Mouse (Mus musculus): ENCODE measurements around the gene Snx13. TPM values are rescaled to one million over a fixed set of nuclear protein-coding genes. Genes with fewer than 3 reads are reported as not detected.

Snx13 gene
- polyA plus RNA-seq, 1 experiment from 2014 or later, result 23.5 TPM

DNA sequence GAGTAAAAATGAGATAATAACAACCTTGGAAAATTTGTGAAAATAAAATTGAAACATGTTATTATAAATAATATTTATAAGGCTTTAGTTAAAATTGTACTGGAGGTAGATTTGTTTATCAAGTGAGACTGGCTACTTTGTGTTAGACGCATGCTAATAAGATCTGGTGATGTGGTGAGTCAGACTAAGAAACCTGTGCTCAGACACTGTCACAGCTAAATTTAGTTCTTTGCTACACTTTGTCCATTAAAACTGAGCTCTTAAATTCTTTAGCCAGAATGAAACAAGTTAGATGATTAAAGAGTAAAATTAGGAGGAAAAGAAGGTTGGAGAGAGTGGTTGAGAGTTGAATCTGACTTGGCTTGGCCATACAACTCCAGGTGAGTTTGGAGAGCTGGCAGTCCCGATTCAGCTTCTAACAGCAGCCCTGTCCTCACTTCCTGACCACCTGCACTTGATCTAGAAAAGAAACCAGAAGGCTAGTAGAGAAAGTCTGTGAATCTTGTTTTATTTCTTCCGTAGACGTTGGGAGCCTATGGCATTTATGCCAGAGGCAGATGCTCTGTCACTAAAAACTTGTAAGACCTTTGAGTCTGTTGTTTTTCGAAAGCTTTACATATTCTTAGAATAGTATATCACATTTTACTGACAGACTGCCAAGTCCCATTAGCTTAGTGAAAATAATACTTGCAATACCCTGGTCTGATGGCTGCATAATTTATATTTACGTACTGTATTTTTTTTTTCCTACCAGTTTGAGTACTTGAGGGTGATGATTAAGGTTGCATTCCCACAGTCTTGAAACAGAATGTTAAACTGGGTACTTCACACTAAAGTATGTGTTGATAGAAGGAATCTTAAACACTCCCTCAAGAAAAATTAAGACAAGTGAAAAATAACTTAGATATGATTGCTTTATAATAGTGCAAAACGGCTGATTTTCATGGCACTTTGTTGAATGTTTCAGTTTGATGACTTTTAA lies 8.4 kb downstream of the Snx13 start:
- no peak overlapping the region for H3K4me3 ChIP-seq (ENCODE audit: low read length)

DNA sequence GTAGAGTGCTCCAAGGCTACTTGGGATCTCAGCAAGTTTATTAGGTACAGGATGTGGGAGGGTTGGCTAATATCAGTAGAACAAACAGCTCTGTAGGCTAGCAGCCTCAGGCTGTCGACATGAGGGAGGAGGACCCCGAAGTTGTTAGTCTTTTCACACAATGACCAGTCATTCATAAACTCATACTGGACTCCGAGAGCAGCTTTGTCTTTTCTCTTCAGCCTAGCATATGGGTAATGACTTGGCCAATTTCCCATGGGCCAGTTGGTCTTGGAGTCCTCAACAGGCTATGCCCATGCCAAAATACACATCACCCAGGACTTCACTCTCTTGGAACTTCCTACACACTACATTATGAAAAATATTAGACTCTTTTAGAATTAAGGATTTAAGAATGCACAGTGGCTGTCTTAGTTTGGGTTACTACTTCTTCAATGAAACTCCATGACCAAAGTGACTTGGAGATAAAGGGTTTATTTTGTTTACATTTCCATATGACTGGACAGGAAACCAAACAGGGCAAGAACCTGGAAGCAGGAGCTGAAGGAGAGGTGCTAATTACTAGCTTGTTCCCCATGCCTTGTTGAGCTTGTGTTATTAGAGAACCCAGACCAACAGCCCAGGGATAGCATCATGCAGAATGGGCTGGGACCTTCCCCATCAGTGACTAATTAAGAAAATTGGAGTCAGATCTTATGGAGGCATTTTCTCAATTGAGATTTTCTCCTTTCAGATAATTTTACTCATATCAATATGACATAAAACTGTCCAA lies 16.9 kb downstream of the Snx13 start:
- WGBS, result 45% methylated on average over 3 of the region's 3 CpGs

More for the DNA sequence above, 8.4 kb downstream of the Snx13 start:
- no peaks in the 10 kb centered on the region for H3K9me3 ChIP-seq (ENCODE audit: control insufficient read depth, low read length)
- H3K4me1 ChIP-seq (ENCODE audit: control insufficient read depth, insufficient read depth, low read length), result no peaks in the 10 kb centered on the region
- no peak overlapping the region for H3K27ac ChIP-seq (ENCODE audit: low read depth, low read length)
- no peak overlapping the region for H3K4me2 ChIP-seq (replicated peaks; ENCODE audit: low read depth, low read length)
- no peak overlapping the region for H3K9ac ChIP-seq (ENCODE audit: low read depth, low read length)
- no peaks in the 10 kb centered on the region for H3K36me3 ChIP-seq (ENCODE audit: control insufficient read depth, insufficient read depth, low read length)
- no peak for ATAC-seq (ENCODE audit: low FRiP score, low TSS enrichment)
- no peaks in the 10 kb centered on the region for H3K27me3 ChIP-seq (ENCODE audit: control insufficient read depth, insufficient read depth, low read length)
- WGBS, result 82% methylated on average over 7 of the region's 7 CpGs

DNA sequence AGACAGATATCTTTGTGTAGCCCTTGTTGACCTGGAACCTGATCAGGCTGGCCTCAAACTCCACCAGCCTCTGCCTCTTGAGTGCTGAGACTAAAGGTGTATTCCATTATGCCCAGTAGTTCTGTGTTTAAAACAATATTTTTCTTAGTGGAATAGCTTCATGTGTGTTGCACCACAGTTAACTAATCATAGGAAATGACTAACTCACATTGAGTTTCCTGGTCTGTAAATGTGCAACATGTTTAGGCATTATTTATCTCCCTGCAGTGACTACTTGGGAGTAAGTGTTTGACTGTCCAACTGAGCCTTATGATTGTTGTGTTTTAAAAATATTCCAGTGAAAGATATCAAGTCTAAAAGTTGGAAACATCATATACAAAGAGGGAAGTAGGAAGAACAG lies 20.6 kb downstream of the Snx13 start:
- H3K4me3 ChIP-seq (ENCODE audit: low read length), result no peak overlapping the region
- no peak overlapping the region for H3K27ac ChIP-seq (ENCODE audit: low read depth, low read length)
- no peak overlapping the region for H3K9ac ChIP-seq (ENCODE audit: low read depth, low read length)
- no peaks in the 10 kb centered on the region for H3K4me1 ChIP-seq (ENCODE audit: control insufficient read depth, insufficient read depth, low read length)
- no peaks in the 10 kb centered on the region for H3K27me3 ChIP-seq (ENCODE audit: control insufficient read depth, insufficient read depth, low read length)
- H3K4me2 ChIP-seq (replicated peaks; ENCODE audit: low read depth, low read length), result no peak overlapping the region
- ATAC-seq (ENCODE audit: low FRiP score, low TSS enrichment), result no peak
- no peaks in the 10 kb centered on the region for H3K9me3 ChIP-seq (ENCODE audit: control insufficient read depth, low read length)
- H3K36me3 ChIP-seq (ENCODE audit: control insufficient read depth, insufficient read depth, low read length), result no peaks in the 10 kb centered on the region

More for the DNA sequence above, 16.9 kb downstream of the Snx13 start:
- no peak overlapping the region for H3K4me3 ChIP-seq (ENCODE audit: low read length)
- no peak overlapping the region for H3K9ac ChIP-seq (ENCODE audit: low read depth, low read length)
- no peak overlapping the region for H3K4me2 ChIP-seq (replicated peaks; ENCODE audit: low read depth, low read length)
- H3K27ac ChIP-seq (ENCODE audit: low read depth, low read length), result no peak overlapping the region
- no peaks in the 10 kb centered on the region for H3K36me3 ChIP-seq (ENCODE audit: control insufficient read depth, insufficient read depth, low read length)
- H3K9me3 ChIP-seq (ENCODE audit: control insufficient read depth, low read length), result no peaks in the 10 kb centered on the region
- no peak for ATAC-seq (ENCODE audit: low FRiP score, low TSS enrichment)
- H3K4me1 ChIP-seq (ENCODE audit: control insufficient read depth, insufficient read depth, low read length), result no peaks in the 10 kb centered on the region
- no peaks in the 10 kb centered on the region for H3K27me3 ChIP-seq (ENCODE audit: control insufficient read depth, insufficient read depth, low read length)

DNA sequence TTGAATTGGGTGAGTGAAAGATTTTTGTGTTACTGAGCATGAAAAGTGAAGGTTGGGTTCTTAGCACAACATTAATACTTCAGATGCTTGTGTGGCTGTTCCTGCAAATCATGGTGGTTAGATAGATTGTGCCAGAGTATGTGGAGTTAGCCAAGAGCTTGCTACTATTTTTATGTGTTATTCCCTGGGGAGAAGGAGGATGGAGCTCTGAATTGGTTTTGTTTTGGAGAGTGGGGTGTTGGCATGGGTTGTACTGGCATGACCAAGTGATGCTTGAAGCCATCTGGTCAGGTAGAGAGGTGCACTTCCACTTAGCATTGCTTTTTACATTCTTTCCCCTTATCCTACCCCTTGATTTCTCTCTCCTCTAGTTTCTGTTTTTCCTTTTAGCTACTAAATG lies 24.4 kb downstream of the Snx13 start:
- no peak for ATAC-seq (ENCODE audit: low FRiP score, low TSS enrichment)
- Histone ChIP-seq H3K27me3 (ENCODE audit: control insufficient read depth, insufficient read depth, low read length) (no peaks in the 10 kb centered on the region), H3K9ac (ENCODE audit: low read depth, low read length) (no peak overlapping the region), H3K4me1 (ENCODE audit: control insufficient read depth, insufficient read depth, low read length) (no peaks in the 10 kb centered on the region), H3K4me3 (ENCODE audit: low read length) (no peak overlapping the region), H3K4me2 (replicated peaks; ENCODE audit: low read depth, low read length) (no peak overlapping the region), H3K27ac (ENCODE audit: low read depth, low read length) (no peak overlapping the region), H3K9me3 (ENCODE audit: control insufficient read depth, low read length) (no peaks in the 10 kb centered on the region), H3K36me3 (ENCODE audit: control insufficient read depth, insufficient read depth, low read length) (no peaks in the 10 kb centered on the region)

DNA sequence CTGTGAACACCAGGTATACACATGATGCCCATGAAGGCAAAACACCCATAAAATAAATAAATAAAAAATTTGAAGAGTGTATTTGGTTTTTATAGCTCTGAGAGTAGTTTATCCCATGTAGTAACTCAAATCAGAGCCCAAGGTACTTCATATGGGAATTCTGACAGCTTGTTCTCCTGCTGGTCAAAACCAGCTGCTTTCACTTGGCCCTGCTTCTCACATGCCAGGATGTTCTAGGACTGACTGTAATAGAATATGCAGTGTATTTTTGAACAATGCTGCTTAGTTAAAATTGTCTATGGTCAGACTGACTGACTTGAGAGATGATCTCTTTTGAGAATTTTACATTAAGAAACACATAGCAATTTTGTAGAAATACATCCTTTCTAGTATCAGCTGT lies 25.2 kb downstream of the Snx13 start:
- Histone ChIP-seq H3K27ac (ENCODE audit: low read depth, low read length) (no peak overlapping the region), H3K9ac (ENCODE audit: low read depth, low read length) (no peak overlapping the region), H3K36me3 (ENCODE audit: control insufficient read depth, insufficient read depth, low read length) (no peaks in the 10 kb centered on the region), H3K9me3 (ENCODE audit: control insufficient read depth, low read length) (no peaks in the 10 kb centered on the region), H3K4me2 (replicated peaks; ENCODE audit: low read depth, low read length) (no peak overlapping the region), H3K4me3 (ENCODE audit: low read length) (no peak overlapping the region), H3K4me1 (ENCODE audit: control insufficient read depth, insufficient read depth, low read length) (no peaks in the 10 kb centered on the region), H3K27me3 (ENCODE audit: control insufficient read depth, insufficient read depth, low read length) (no peaks in the 10 kb centered on the region)
- no peak for ATAC-seq (ENCODE audit: low FRiP score, low TSS enrichment)

DNA sequence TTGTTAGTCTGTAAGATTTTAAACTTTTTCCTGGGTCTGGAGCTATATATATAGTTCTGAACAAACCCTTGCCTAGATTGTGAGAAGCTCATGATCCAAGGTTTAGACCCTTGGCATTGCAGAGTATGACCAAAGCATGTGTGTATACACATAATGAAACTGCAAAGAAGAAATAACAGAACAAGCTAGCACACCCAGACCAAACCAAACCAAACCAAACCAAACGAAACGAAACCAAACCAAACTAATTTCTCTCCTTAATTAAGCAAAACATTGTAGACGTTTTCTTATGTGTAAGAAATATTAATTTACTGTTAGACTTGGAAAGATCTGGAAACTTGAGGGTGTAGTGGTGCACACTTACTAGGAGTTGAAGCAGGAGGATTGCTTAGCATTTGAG lies 29.0 kb downstream of the Snx13 start:
- Histone ChIP-seq H3K27ac (ENCODE audit: low read depth, low read length) (no peak overlapping the region), H3K4me2 (replicated peaks; ENCODE audit: low read depth, low read length) (no peak overlapping the region), H3K27me3 (ENCODE audit: control insufficient read depth, insufficient read depth, low read length) (no peaks in the 10 kb centered on the region), H3K4me3 (ENCODE audit: low read length) (no peak overlapping the region), H3K36me3 (ENCODE audit: control insufficient read depth, insufficient read depth, low read length) (no peaks in the 10 kb centered on the region), H3K4me1 (ENCODE audit: control insufficient read depth, insufficient read depth, low read length) (no peaks in the 10 kb centered on the region), H3K9me3 (ENCODE audit: control insufficient read depth, low read length) (no peaks in the 10 kb centered on the region), H3K9ac (ENCODE audit: low read depth, low read length) (no peak overlapping the region)
- ATAC-seq (ENCODE audit: low FRiP score, low TSS enrichment), result no peak
- WGBS, result 86% methylated on average over 3 of the region's 3 CpGs

DNA sequence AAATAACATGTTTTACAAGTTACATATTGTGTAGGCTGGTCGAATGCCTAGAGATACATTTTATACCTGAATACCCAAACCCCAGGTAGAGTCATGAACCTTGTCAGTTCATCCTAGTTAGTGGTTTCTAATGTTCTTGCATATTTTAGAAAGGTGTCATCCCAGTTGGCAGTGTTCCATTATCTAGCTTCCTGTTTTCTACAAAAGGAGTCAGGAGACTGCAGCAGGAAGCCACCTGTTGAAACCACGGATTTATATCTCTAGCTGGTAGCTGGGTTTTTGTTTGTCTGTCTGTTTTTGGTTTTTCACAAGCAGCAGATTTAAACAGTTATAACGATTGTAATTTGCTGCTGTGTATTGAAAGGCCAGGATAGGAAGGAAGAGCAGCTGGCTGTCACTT lies 76.6 kb downstream of the Snx13 start:
- ATAC-seq (ENCODE audit: low FRiP score, low TSS enrichment), result no peak
- H3K27me3 ChIP-seq (ENCODE audit: control insufficient read depth, insufficient read depth, low read length), result no peaks in the 10 kb centered on the region
- H3K9ac ChIP-seq (ENCODE audit: low read depth, low read length), result no peak overlapping the region
- H3K4me3 ChIP-seq (ENCODE audit: low read length), result no peak overlapping the region
- no peak overlapping the region for H3K27ac ChIP-seq (ENCODE audit: low read depth, low read length)
- no peaks in the 10 kb centered on the region for H3K9me3 ChIP-seq (ENCODE audit: control insufficient read depth, low read length)
- no peaks in the 10 kb centered on the region for H3K36me3 ChIP-seq (ENCODE audit: control insufficient read depth, insufficient read depth, low read length)
- 80% methylated on average over 3 of the region's 3 CpGs for WGBS
- no peak overlapping the region for H3K4me2 ChIP-seq (replicated peaks; ENCODE audit: low read depth, low read length)
- H3K4me1 ChIP-seq (ENCODE audit: control insufficient read depth, insufficient read depth, low read length), result no peaks in the 10 kb centered on the region

DNA sequence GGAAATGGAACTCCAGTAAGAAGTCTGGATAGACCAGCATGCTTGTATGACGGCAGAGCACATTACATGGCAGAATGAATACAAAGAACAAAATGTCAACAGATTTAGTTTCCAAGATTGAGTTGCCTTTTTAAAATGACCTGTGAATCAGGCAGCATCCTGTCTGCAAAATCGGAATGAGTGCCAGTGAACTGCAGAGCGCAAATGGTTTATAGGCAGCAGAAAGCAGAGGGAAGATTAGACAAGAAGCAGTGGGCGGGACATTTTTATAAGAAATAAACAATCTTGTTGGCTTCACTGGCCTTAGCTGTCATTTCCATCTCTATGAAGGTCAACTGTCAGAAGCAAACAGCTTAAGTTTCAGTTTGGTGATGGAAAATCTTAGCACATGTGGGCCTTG lies 106.2 kb downstream of the Snx13 start:
- no peaks in the 10 kb centered on the region for H3K9me3 ChIP-seq (ENCODE audit: control insufficient read depth, low read length)
- no peaks in the 10 kb centered on the region for H3K27me3 ChIP-seq (ENCODE audit: control insufficient read depth, insufficient read depth, low read length)
- 69% methylated on average over 4 of the region's 4 CpGs for WGBS
- H3K4me2 ChIP-seq (replicated peaks; ENCODE audit: low read depth, low read length), result no peak overlapping the region
- no peak overlapping the region for H3K27ac ChIP-seq (ENCODE audit: low read depth, low read length)
- H3K4me3 ChIP-seq (ENCODE audit: low read length), result no peak overlapping the region
- no peak for ATAC-seq (ENCODE audit: low FRiP score, low TSS enrichment)
- no peak overlapping the region for H3K9ac ChIP-seq (ENCODE audit: low read depth, low read length)
- no peaks in the 10 kb centered on the region for H3K36me3 ChIP-seq (ENCODE audit: control insufficient read depth, insufficient read depth, low read length)
- H3K4me1 ChIP-seq (ENCODE audit: control insufficient read depth, insufficient read depth, low read length), result no peaks in the 10 kb centered on the region

DNA sequence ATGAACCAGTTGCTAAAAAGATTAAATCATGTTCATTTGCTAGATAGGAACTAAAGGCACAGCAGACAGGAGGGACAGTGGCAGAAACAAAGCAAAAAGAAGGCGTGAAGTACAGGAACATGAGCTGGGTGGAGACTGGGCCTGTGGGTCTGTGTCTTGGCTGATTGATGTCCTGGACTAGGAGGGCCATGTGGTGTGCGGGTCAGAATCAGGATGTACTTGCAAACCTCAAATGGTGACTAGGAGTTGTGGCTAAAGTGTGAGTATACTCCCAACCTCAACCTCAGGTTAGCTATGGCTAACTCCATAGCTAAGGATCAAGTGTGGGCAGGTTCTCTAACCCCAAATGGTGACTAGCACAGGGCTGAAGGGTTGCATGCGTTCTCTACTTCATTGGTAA lies 107.2 kb downstream of the Snx13 start:
- no peak overlapping the region for H3K4me2 ChIP-seq (replicated peaks; ENCODE audit: low read depth, low read length)
- no peak overlapping the region for H3K4me3 ChIP-seq (ENCODE audit: low read length)
- no peaks in the 10 kb centered on the region for H3K36me3 ChIP-seq (ENCODE audit: control insufficient read depth, insufficient read depth, low read length)
- H3K9ac ChIP-seq (ENCODE audit: low read depth, low read length), result no peak overlapping the region
- no peak for ATAC-seq (ENCODE audit: low FRiP score, low TSS enrichment)
- no peaks in the 10 kb centered on the region for H3K27me3 ChIP-seq (ENCODE audit: control insufficient read depth, insufficient read depth, low read length)
- H3K9me3 ChIP-seq (ENCODE audit: control insufficient read depth, low read length), result no peaks in the 10 kb centered on the region
- H3K27ac ChIP-seq (ENCODE audit: low read depth, low read length), result no peak overlapping the region
- 64% methylated on average over 3 of the region's 3 CpGs for WGBS
- H3K4me1 ChIP-seq (ENCODE audit: control insufficient read depth, insufficient read depth, low read length), result no peaks in the 10 kb centered on the region
